Mouse (Mus musculus): ENCODE results near the gene Sox5. TPM values are rescaled to one million over a fixed set of nuclear protein-coding genes. Genes with fewer than 3 reads are reported as not detected.

The Sox5 gene
- polyA plus RNA-seq, 1 experiment from 2014 or later, result 33.0 TPM

- 24% methylated on average over 7 of the region's 7 CpGs for WGBS
- H3K4me2 ChIP-seq (replicated peaks), result peak overlapping the region; percentile 24
- H3K27ac ChIP-seq, result no peak overlapping the region
Measured at GRCm38 (mm10) chr6:144039221-144039620, 742.6 kb downstream of the Sox5 start.

GRCm38 (mm10) chr6:144033191-144033590, 748.6 kb downstream of the Sox5 start:
- Histone ChIP-seq H3K27me3 (replicated peaks) (no peaks in the 10 kb centered on the region), H3K36me3 (no peaks in the 10 kb centered on the region), H3K27ac (no peak overlapping the region), H3K4me2 (replicated peaks) (no peak overlapping the region), H3K9ac (no peak overlapping the region), H3K9me3 (no peaks in the 10 kb centered on the region), H3K4me1 (no peaks in the 10 kb centered on the region), H3K4me3 (no peak overlapping the region)
- no peak for ATAC-seq (ENCODE audit: low FRiP score, low read depth)
- 87% methylated on average over 2 of the region's 2 CpGs for WGBS

More at GRCm38 (mm10) chr6:144039221-144039620, 742.6 kb downstream of the Sox5 start:
- Histone ChIP-seq H3K9me3 (no peaks in the 10 kb centered on the region), H3K27me3 (replicated peaks) (no peaks in the 10 kb centered on the region), H3K9ac (no peak overlapping the region), H3K4me1 (peaks cover 24% of the 10 kb centered on the region), H3K4me3 (no peak overlapping the region), H3K36me3 (no peaks in the 10 kb centered on the region)
- peak; percentile 41; the same call in 1 of the 2 replicates for ATAC-seq (ENCODE audit: low FRiP score, low read depth)

GRCm38 (mm10) chr6:144016929-144017328, 764.8 kb downstream of the Sox5 start:
- Histone ChIP-seq H3K27me3 (replicated peaks) (no peaks in the 10 kb centered on the region), H3K9me3 (no peaks in the 10 kb centered on the region), H3K36me3 (no peaks in the 10 kb centered on the region), H3K27ac (no peak overlapping the region), H3K4me1 (no peaks in the 10 kb centered on the region), H3K9ac (no peak overlapping the region), H3K4me2 (replicated peaks) (no peak overlapping the region), H3K4me3 (no peak overlapping the region)
- no peak for ATAC-seq (ENCODE audit: low FRiP score, low read depth)

- no peak overlapping the region for H3K4me2 ChIP-seq (replicated peaks)
- no peaks in the 10 kb centered on the region for H3K4me1 ChIP-seq
- no peak overlapping the region for H3K27ac ChIP-seq
- WGBS, result 91% methylated on average over 14 of the region's 14 CpGs
- no peaks in the 10 kb centered on the region for H3K36me3 ChIP-seq
- no peaks in the 10 kb centered on the region for H3K27me3 ChIP-seq (replicated peaks)
- no peak for ATAC-seq (ENCODE audit: low FRiP score, low read depth)
- no peaks in the 10 kb centered on the region for H3K9me3 ChIP-seq
- H3K4me3 ChIP-seq, result no peak overlapping the region
- H3K9ac ChIP-seq, result no peak overlapping the region
Measured at GRCm38 (mm10) chr6:144011880-144012524, 769.8 kb downstream of the Sox5 start.

GRCm38 (mm10) chr6:144010995-144011394, 770.8 kb downstream of the Sox5 start:
- no peak overlapping the region for H3K4me3 ChIP-seq
- no peaks in the 10 kb centered on the region for H3K4me1 ChIP-seq
- no peaks in the 10 kb centered on the region for H3K9me3 ChIP-seq
- ATAC-seq (ENCODE audit: low FRiP score, low read depth), result no peak
- no peaks in the 10 kb centered on the region for H3K27me3 ChIP-seq (replicated peaks)
- no peaks in the 10 kb centered on the region for H3K36me3 ChIP-seq
- no peak overlapping the region for H3K4me2 ChIP-seq (replicated peaks)
- H3K9ac ChIP-seq, result no peak overlapping the region
- WGBS, result 80% methylated on average over 3 of the region's 3 CpGs
- no peak overlapping the region for H3K27ac ChIP-seq

GRCm38 (mm10) chr6:144010285-144010684, 771.5 kb downstream of the Sox5 start:
- no peak overlapping the region for H3K4me2 ChIP-seq (replicated peaks)
- no peaks in the 10 kb centered on the region for H3K27me3 ChIP-seq (replicated peaks)
- H3K9ac ChIP-seq, result no peak overlapping the region
- no peaks in the 10 kb centered on the region for H3K9me3 ChIP-seq
- no peak for ATAC-seq (ENCODE audit: low FRiP score, low read depth)
- H3K36me3 ChIP-seq, result no peaks in the 10 kb centered on the region
- no peaks in the 10 kb centered on the region for H3K4me1 ChIP-seq
- H3K4me3 ChIP-seq, result no peak overlapping the region
- no peak overlapping the region for H3K27ac ChIP-seq

GRCm38 (mm10) chr6:144005132-144005531, 776.6 kb downstream of the Sox5 start:
- Histone ChIP-seq H3K9ac (no peak overlapping the region), H3K4me2 (replicated peaks) (no peak overlapping the region), H3K4me3 (no peak overlapping the region), H3K27me3 (replicated peaks) (no peaks in the 10 kb centered on the region), H3K4me1 (no peaks in the 10 kb centered on the region), H3K36me3 (no peaks in the 10 kb centered on the region), H3K27ac (no peak overlapping the region), H3K9me3 (no peaks in the 10 kb centered on the region)
- no peak for ATAC-seq (ENCODE audit: low FRiP score, low read depth)
- whole genome bisulfite sequencing, result 93% methylated on average over 6 of the region's 6 CpGs

- no peak for ATAC-seq (ENCODE audit: low FRiP score, low read depth)
- no peaks in the 10 kb centered on the region for H3K36me3 ChIP-seq
- no peaks in the 10 kb centered on the region for H3K9me3 ChIP-seq
- no peaks in the 10 kb centered on the region for H3K27me3 ChIP-seq (replicated peaks)
- no peak overlapping the region for H3K27ac ChIP-seq
- H3K9ac ChIP-seq, result no peak overlapping the region
- peaks cover 8% of the 10 kb centered on the region; the same call in 1 of the 2 replicates for H3K4me1 ChIP-seq
- WGBS, result 38% methylated on average over 13 of the region's 13 CpGs
- H3K4me3 ChIP-seq, result no peak overlapping the region
- peak overlapping the region; percentile 30; the same call in 1 of the 2 replicates for H3K4me2 ChIP-seq (replicated peaks)
Measured at GRCm38 (mm10) chr6:143998201-143998600, 783.6 kb downstream of the Sox5 start.

- H3K9ac ChIP-seq, result no peak overlapping the region
- WGBS, result 66% methylated on average over 11 of the region's 11 CpGs
- H3K27me3 ChIP-seq (replicated peaks), result no peaks in the 10 kb centered on the region
- peaks cover 8% of the 10 kb centered on the region; the same call in 1 of the 2 replicates for H3K4me1 ChIP-seq
- ATAC-seq (ENCODE audit: low FRiP score, low read depth), result peak; percentile 63; the same call in 1 of the 2 replicates
- H3K27ac ChIP-seq, result no peak overlapping the region
- H3K36me3 ChIP-seq, result no peaks in the 10 kb centered on the region
- H3K4me3 ChIP-seq, result no peak overlapping the region
- no peak overlapping the region for H3K4me2 ChIP-seq (replicated peaks)
- no peaks in the 10 kb centered on the region for H3K9me3 ChIP-seq
Measured at GRCm38 (mm10) chr6:143997616-143998015, 784.2 kb downstream of the Sox5 start.

GRCm38 (mm10) chr6:143995046-143995445, 786.7 kb downstream of the Sox5 start:
- no peak overlapping the region for H3K4me2 ChIP-seq (replicated peaks)
- no peaks in the 10 kb centered on the region for H3K9me3 ChIP-seq
- no peaks in the 10 kb centered on the region for H3K36me3 ChIP-seq
- H3K27me3 ChIP-seq (replicated peaks), result no peaks in the 10 kb centered on the region
- H3K9ac ChIP-seq, result no peak overlapping the region
- H3K4me3 ChIP-seq, result no peak overlapping the region
- ATAC-seq (ENCODE audit: low FRiP score, low read depth), result no peak
- H3K27ac ChIP-seq, result no peak overlapping the region
- H3K4me1 ChIP-seq, result peaks cover 8% of the 10 kb centered on the region; the same call in 1 of the 2 replicates
- WGBS, result 45% methylated on average over 4 of the region's 4 CpGs

GRCm38 (mm10) chr6:143987548-143987947, 794.2 kb downstream of the Sox5 start:
- Histone ChIP-seq H3K9ac (no peak overlapping the region), H3K27ac (no peak overlapping the region), H3K36me3 (no peaks in the 10 kb centered on the region), H3K4me1 (no peaks in the 10 kb centered on the region), H3K4me2 (replicated peaks) (no peak overlapping the region), H3K9me3 (no peaks in the 10 kb centered on the region), H3K4me3 (no peak overlapping the region), H3K27me3 (replicated peaks) (no peaks in the 10 kb centered on the region)
- ATAC-seq (ENCODE audit: low FRiP score, low read depth), result no peak

GRCm38 (mm10) chr6:143980131-143980530, 801.6 kb downstream of the Sox5 start:
- H3K4me3 ChIP-seq, result no peak overlapping the region
- no peak overlapping the region for H3K4me2 ChIP-seq (replicated peaks)
- no peak overlapping the region for H3K27ac ChIP-seq
- no peak overlapping the region for H3K9ac ChIP-seq
- no peaks in the 10 kb centered on the region for H3K27me3 ChIP-seq (replicated peaks)
- no peaks in the 10 kb centered on the region for H3K9me3 ChIP-seq
- 93% methylated on average over 8 of the region's 8 CpGs for WGBS
- no peak for ATAC-seq (ENCODE audit: low FRiP score, low read depth)
- no peaks in the 10 kb centered on the region for H3K4me1 ChIP-seq
- no peaks in the 10 kb centered on the region for H3K36me3 ChIP-seq

GRCm38 (mm10) chr6:143967724-143968400, 813.9 kb downstream of the Sox5 start:
- H3K27ac ChIP-seq, result no peak overlapping the region
- no peak for ATAC-seq (ENCODE audit: low FRiP score, low read depth)
- no peak overlapping the region for H3K4me2 ChIP-seq (replicated peaks)
- H3K36me3 ChIP-seq, result no peaks in the 10 kb centered on the region
- H3K4me1 ChIP-seq, result no peaks in the 10 kb centered on the region
- H3K4me3 ChIP-seq, result no peak overlapping the region
- no peaks in the 10 kb centered on the region for H3K9me3 ChIP-seq
- 52% methylated on average over 9 of the region's 9 CpGs for WGBS
- H3K9ac ChIP-seq, result no peak overlapping the region
- H3K27me3 ChIP-seq (replicated peaks), result no peaks in the 10 kb centered on the region
